Mouse (Mus musculus): ENCODE measurements around the gene Add3.

GRCm38 (mm10) chr19:53164645-53165044 is 24.4 kb downstream of the Add3 start:
- TF ChIP-seq CTCF (IDR thresholded peaks at IDR 0.05 in 2 of 3, conservative IDR thresholded peaks at IDR 0.05 in 1 of 3; ENCODE audit: control insufficient read depth in 1 of 3, insufficient read depth in 1 of 3, low read depth in 2 of 3, low read length in 3 of 3, poor library complexity in 1 of 3, severe bottlenecking in 1 of 3) (no peak), MAZ (IDR thresholded peaks at IDR 0.05; ENCODE audit: low read depth, low read length) (no peak), POLR2AphosphoS2 (IDR thresholded peaks at IDR 0.05; ENCODE audit: low read length) (no peak)
